Mouse (Mus musculus): ENCODE measurements around the gene Tesmin.

The Tesmin gene

GRCm38 (mm10) chr19:3388629-3389057 lies at the start of gene Tesmin:
TSS of gene Tesmin (plus strand) at chr19:3388857.
- peak; percentile 84 for DNase-seq (ENCODE audit: low spot score)

GRCm38 (mm10) chr19:3339187-3339586 lies 49.5 kb upstream of the Tesmin start:
- no peak for DNase-seq (ENCODE audit: low spot score)

GRCm38 (mm10) chr19:3341021-3341420 lies 47.6 kb upstream of the Tesmin start:
- no peak for DNase-seq (ENCODE audit: low spot score)

- no peak for DNase-seq (ENCODE audit: low spot score)
Measured at GRCm38 (mm10) chr19:3343929-3344328, 44.7 kb upstream of the Tesmin start.

GRCm38 (mm10) chr19:3344636-3345544 lies 43.8 kb upstream of the Tesmin start:
- no peak for DNase-seq (ENCODE audit: low spot score)

- no peak for DNase-seq (ENCODE audit: low spot score)
Measured at GRCm38 (mm10) chr19:3347784-3348183, 40.9 kb upstream of the Tesmin start.

- peak; percentile 66 for DNase-seq (ENCODE audit: low spot score)
Measured at GRCm38 (mm10) chr19:3353415-3354111, 35.1 kb upstream of the Tesmin start.

GRCm38 (mm10) chr19:3355096-3355495 lies 33.6 kb upstream of the Tesmin start:
- no peak for DNase-seq (ENCODE audit: low spot score)

- no peak for DNase-seq (ENCODE audit: low spot score)
Measured at GRCm38 (mm10) chr19:3356516-3356915, 32.1 kb upstream of the Tesmin start.

GRCm38 (mm10) chr19:3357620-3358019 lies 31.0 kb upstream of the Tesmin start:
- peak; percentile 42 for DNase-seq (ENCODE audit: low spot score)

GRCm38 (mm10) chr19:3359841-3360588 lies 28.6 kb upstream of the Tesmin start:
- no peak for DNase-seq (ENCODE audit: low spot score)

GRCm38 (mm10) chr19:3363510-3363909 lies 25.1 kb upstream of the Tesmin start:
- DNase-seq (ENCODE audit: low spot score): no peak

- no peak for DNase-seq (ENCODE audit: low spot score)
Measured at GRCm38 (mm10) chr19:3365089-3365488, 23.6 kb upstream of the Tesmin start.

- no peak for DNase-seq (ENCODE audit: low spot score)
Measured at GRCm38 (mm10) chr19:3368276-3368675, 20.4 kb upstream of the Tesmin start.

GRCm38 (mm10) chr19:3373380-3373779 lies 15.3 kb upstream of the Tesmin start:
- DNase-seq (ENCODE audit: low spot score): no peak

GRCm38 (mm10) chr19:3374028-3374427 lies 14.6 kb upstream of the Tesmin start:
- DNase-seq (ENCODE audit: low spot score): no peak

- DNase-seq (ENCODE audit: low spot score): no peak
Measured at GRCm38 (mm10) chr19:3375945-3376495, 12.6 kb upstream of the Tesmin start.

GRCm38 (mm10) chr19:3376966-3377715 lies 11.5 kb upstream of the Tesmin start:
- peak; percentile 64 for DNase-seq (ENCODE audit: low spot score)

- DNase-seq (ENCODE audit: low spot score): no peak
Measured at GRCm38 (mm10) chr19:3378614-3379013, 10.0 kb upstream of the Tesmin start.

- no peak for DNase-seq (ENCODE audit: low spot score)
Measured at GRCm38 (mm10) chr19:3388061-3388460, 596 bp upstream of the Tesmin start.

GRCm38 (mm10) chr19:3389089-3389488 lies 432 bp downstream of the Tesmin start:
- DNase-seq (ENCODE audit: low spot score): peak; percentile 92
